Mouse (Mus musculus) kidney, postnatal 10 days (tissue): ENCODE data around the gene Hnrnpul1.
"Not testable (repeated sequence)": the region's sequence is repeated elsewhere in the genome, so short reads cannot be mapped to it uniquely, and the experiment has no call there.

Source experiments
- DNase-seq: peaks from one replicate; pipeline ENCODE4 v3.0.0; 2021; ENCODE audit warnings: mixed read lengths

The Hnrnpul1 gene

GRCm38 (mm10) chr7:25780021-25780420, 25.5 kb upstream of the Hnrnpul1 start:
- no peak for DNase-seq

- no peak for DNase-seq
Observed at GRCm38 (mm10) chr7:25768229-25768628, 13.7 kb upstream of the Hnrnpul1 start.

- DNase-seq = no peak
Observed at GRCm38 (mm10) chr7:25766108-25766507, 11.6 kb upstream of the Hnrnpul1 start.

- DNase-seq = peak; percentile 73
Observed at GRCm38 (mm10) chr7:25764221-25764620, 9.7 kb upstream of the Hnrnpul1 start.

GRCm38 (mm10) chr7:25763678-25764077, 9.1 kb upstream of the Hnrnpul1 start:
- peak; percentile 78 for DNase-seq

- DNase-seq = peak; percentile 44
Observed at GRCm38 (mm10) chr7:25761354-25761753, 6.8 kb upstream of the Hnrnpul1 start.

- peak; percentile 97 for DNase-seq
Observed at GRCm38 (mm10) chr7:25756011-25756410, 1.5 kb upstream of the Hnrnpul1 start.

- peak; percentile 74 for DNase-seq
Observed at GRCm38 (mm10) chr7:25755468-25755833, 894 bp upstream of the Hnrnpul1 start.

GRCm38 (mm10) chr7:25754439-25754737, 169 bp downstream of the Hnrnpul1 start:
- DNase-seq = no peak

GRCm38 (mm10) chr7:25753643-25754438, 716 bp downstream of the Hnrnpul1 start:
- DNase-seq = peak; percentile 72

- DNase-seq = no peak
Observed at GRCm38 (mm10) chr7:25753076-25753475, 1.5 kb downstream of the Hnrnpul1 start.

- no peak for DNase-seq
Observed at GRCm38 (mm10) chr7:25746844-25747243, 7.7 kb downstream of the Hnrnpul1 start.

GRCm38 (mm10) chr7:25738277-25738676, 16.3 kb downstream of the Hnrnpul1 start:
- no peak for DNase-seq

GRCm38 (mm10) chr7:25736920-25737319, 17.6 kb downstream of the Hnrnpul1 start:
- DNase-seq = no peak

GRCm38 (mm10) chr7:25734991-25735390, 19.6 kb downstream of the Hnrnpul1 start:
- DNase-seq = no peak

GRCm38 (mm10) chr7:25731294-25732055, 23.1 kb downstream of the Hnrnpul1 start:
- no peak for DNase-seq

GRCm38 (mm10) chr7:25729862-25730261, 24.7 kb downstream of the Hnrnpul1 start:
- no peak for DNase-seq

- DNase-seq = no peak
Observed at GRCm38 (mm10) chr7:25729396-25729795, 25.2 kb downstream of the Hnrnpul1 start.

GRCm38 (mm10) chr7:25727800-25728199, 26.8 kb downstream of the Hnrnpul1 start:
- no peak for DNase-seq

- DNase-seq = no peak
Observed at GRCm38 (mm10) chr7:25725886-25726285, 28.7 kb downstream of the Hnrnpul1 start.

GRCm38 (mm10) chr7:25721776-25722175, 32.8 kb downstream of the Hnrnpul1 start:
- not testable (repeated sequence) for DNase-seq

GRCm38 (mm10) chr7:25720760-25721159, 33.8 kb downstream of the Hnrnpul1 start:
- no peak for DNase-seq

- peak; percentile 88 for DNase-seq
Observed at GRCm38 (mm10) chr7:25719761-25720610, 34.6 kb downstream of the Hnrnpul1 start.
